Mouse (Mus musculus) ES-E14 (cell line): Measurements from ENCODE around the gene Colgalt2. TPM values are rescaled to one million over a fixed set of nuclear protein-coding genes. Genes with fewer than 3 reads are reported as not detected.

ENCODE experiments used
- DNase-seq: peaks from one replicate; pipeline ENCODE4 v3.0.0-alpha.2; 2013; ENCODE audit warnings: low read depth, low spot score
- H3K27ac ChIP-seq: 2 replicates; pipeline ENCODE4 v1.5.1; 2012; ENCODE audit warnings: low read depth, mild to moderate bottlenecking, low read length, moderate library complexity, mixed read lengths; ENCODE audit not compliant: poor library complexity, insufficient read depth, severe bottlenecking
- H3K36me3 ChIP-seq: 2 replicates; pipeline ENCODE4 v1.6.1; 2012; ENCODE audit warnings: mild to moderate bottlenecking, low read length, moderate library complexity, mixed read lengths; ENCODE audit not compliant: control insufficient read depth, poor library complexity, insufficient read depth, severe bottlenecking
- H3K4me1 ChIP-seq, 2 experiments: fragments of 150-350 bp in 1 of 2; sonication (generic) in 1 of 2; 2 replicates each; pipeline ENCODE4 v1.6.1; 2012; ENCODE audit warnings: low read length in 2 of 2, mild to moderate bottlenecking in 1 of 2, mixed read lengths in 1 of 2; ENCODE audit not compliant: control insufficient read depth in 2 of 2, insufficient read depth in 2 of 2, poor library complexity in 1 of 2
- H3K4me3 ChIP-seq, 2 experiments: fragments of 150-350 bp in 1 of 2; sonication (generic) in 1 of 2; 2 replicates each; pipeline ENCODE4 v1.5.1; 2012; ENCODE audit warnings: low read length in 2 of 2, low read depth in 1 of 2, mild to moderate bottlenecking in 1 of 2, mixed read lengths in 1 of 2; ENCODE audit not compliant: insufficient read depth in 1 of 2, poor library complexity in 1 of 2, severe bottlenecking in 1 of 2
- H3K9ac ChIP-seq: 2 replicates; pipeline ENCODE4 v1.6.1; 2012; ENCODE audit warnings: low read depth, mild to moderate bottlenecking, low read length, mixed read lengths; ENCODE audit not compliant: poor library complexity, insufficient read depth, severe bottlenecking
- H3K9me3 ChIP-seq: fragments of 150-350 bp; sonication (generic); 2 replicates; pipeline ENCODE4 v1.6.1; 2012; ENCODE audit warnings: low read depth, mild to moderate bottlenecking, low read length; ENCODE audit not compliant: control insufficient read depth, insufficient read depth
- CHD2 ChIP-seq: IDR thresholded peaks from 2 replicates; pipeline ENCODE4 v1.6.1; 2014; ENCODE audit warnings: mild to moderate bottlenecking, low read depth, low read length, inconsistent platforms
- HCFC1 ChIP-seq: IDR thresholded peaks from 2 replicates; pipeline ENCODE4 v1.6.1; 2012; ENCODE audit warnings: low read length, inconsistent platforms, borderline replicate concordance; ENCODE audit not compliant: insufficient read depth
- MAFK ChIP-seq: IDR thresholded peaks from 2 replicates; pipeline ENCODE4 v1.6.1; 2014; ENCODE audit warnings: mild to moderate bottlenecking, low read depth, low read length, inconsistent platforms; ENCODE audit not compliant: insufficient read depth
- ZC3H11A ChIP-seq: IDR thresholded peaks from 2 replicates; pipeline ENCODE4 v1.6.1; 2012; ENCODE audit warnings: low read depth, mild to moderate bottlenecking, inconsistent platforms, low read length, borderline replicate concordance
- ZNF384 ChIP-seq: IDR thresholded peaks from 2 replicates; pipeline ENCODE4 v1.6.1; 2012; ENCODE audit warnings: low read depth, low read length, inconsistent platforms
- in situ Hi-C, 2 experiments: fragments of 600-800 bp; cut with MboI; formaldehyde crosslinking; loops; one replicate each; pipeline ENCODE4 v1.15.1; 2025; ENCODE audit warnings: low sequenced_read_pairs in 2 of 2, inconsistent platforms in 1 of 2; ENCODE audit not compliant: unreplicated experiment in 2 of 2
- total RNA-seq: library from RNA; depleted of rRNA; stranded (reverse); fragments of 300-350 nt; gene quantifications from 2 replicates; pipeline ENCODE4 v1.2.3, GENCODE M21; 2012

The Colgalt2 gene
- total RNA-seq, 1 experiment = 0.13 TPM

DNA sequence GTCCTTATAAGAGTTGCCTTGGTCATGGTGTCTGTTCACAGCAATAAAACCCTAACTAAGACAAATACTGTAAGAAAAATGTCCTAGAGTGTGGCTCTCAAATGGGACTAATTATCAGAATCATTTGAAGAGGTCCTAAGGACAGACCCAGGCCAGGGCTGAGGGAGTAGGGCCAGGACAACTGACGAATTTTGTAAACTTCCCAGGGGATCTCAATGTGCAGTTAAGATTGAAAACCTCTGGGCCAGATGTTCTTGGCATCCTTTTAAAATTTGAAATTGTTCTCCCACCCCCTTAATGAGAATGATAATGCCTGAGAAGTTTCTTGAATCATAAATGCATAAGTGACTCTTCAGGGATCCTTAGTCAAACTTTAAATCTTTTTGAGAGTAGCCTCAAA is 14.3 kb downstream of the Colgalt2 start:
- no peak for TF ChIP-seq ZC3H11A
- no peak for TF ChIP-seq ZNF384
- TF ChIP-seq CHD2 = no peak
- TF ChIP-seq MAFK = no peak
- TF ChIP-seq HCFC1 = no peak
- Histone ChIP-seq H3K4me1 (peaks cover 0 to 1% of the 10 kb centered on the region in 2 experiments; a peak in 1 of 4 replicates), H3K9me3 (peaks cover 1% of the 10 kb centered on the region; the same call in 1 of the 2 replicates), H3K4me3 (no peak overlapping the region), H3K27ac (no peak overlapping the region), H3K36me3 (no peaks in the 10 kb centered on the region), H3K9ac (no peak overlapping the region)
- DNase-seq = no peak
- in situ Hi-C loops = no loop called here

DNA sequence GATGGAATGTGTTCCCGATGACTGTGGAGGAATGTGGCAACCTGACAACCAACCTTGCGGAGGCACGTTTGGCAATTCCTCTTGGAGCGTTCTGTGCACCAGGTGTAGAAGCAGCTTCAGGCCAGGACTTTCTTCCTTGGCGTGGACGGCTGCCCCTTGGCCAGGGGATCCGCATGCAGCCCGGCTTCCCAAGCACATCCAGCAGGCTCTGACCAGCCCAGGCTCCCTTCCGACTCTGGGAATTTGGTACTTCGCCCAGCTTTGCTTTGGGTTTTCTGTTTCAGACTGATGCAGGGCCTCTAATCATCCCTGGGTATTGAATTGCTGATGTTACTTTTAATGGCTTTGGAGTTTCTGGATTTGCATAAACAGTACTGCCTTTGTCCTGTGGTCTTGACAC is 14.8 kb downstream of the Colgalt2 start:
- H3K36me3 ChIP-seq = no peaks in the 10 kb centered on the region
- TF ChIP-seq ZC3H11A = no peak
- no peak for TF ChIP-seq HCFC1
- no peak for TF ChIP-seq ZNF384
- no peak for TF ChIP-seq CHD2
- TF ChIP-seq MAFK = no peak
- in situ Hi-C loops = no loop called here
- H3K4me3 ChIP-seq = no peak overlapping the region
- H3K9me3 ChIP-seq = peaks cover 1% of the 10 kb centered on the region; the same call in 1 of the 2 replicates
- peaks cover 0 to 1% of the 10 kb centered on the region in 2 experiments; a peak in 1 of 4 replicates for H3K4me1 ChIP-seq
- no peak overlapping the region for H3K9ac ChIP-seq
- no peak overlapping the region for H3K27ac ChIP-seq
- DNase-seq = peak; percentile 21

DNA sequence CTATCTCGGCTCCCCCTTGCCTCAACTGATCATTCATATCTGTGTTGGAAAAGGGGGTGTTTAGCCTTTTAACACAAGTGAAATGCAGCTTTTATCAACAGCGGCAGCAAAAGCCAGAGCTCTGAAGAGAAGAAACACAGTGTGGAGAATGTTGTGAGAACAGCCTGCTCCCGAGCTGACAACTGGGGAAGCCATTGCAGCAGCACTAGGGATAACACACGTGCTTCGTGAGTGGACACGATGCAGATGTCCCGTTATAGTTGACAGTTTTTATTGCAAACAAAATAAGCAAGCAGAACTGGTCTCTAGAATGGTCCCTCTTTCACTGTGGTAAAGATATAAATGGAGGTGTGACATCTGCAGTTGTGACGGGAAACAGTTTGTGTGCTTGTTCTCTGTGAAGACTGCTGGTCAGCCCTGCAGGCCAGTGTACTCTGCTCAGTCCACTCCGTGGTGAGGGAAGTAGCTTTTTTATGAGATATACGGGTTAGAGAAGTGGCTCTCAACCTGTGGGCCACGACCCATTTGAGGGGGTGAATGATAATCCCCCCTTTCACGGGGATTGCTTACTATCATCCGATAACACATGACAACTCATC is 16.8 kb downstream of the Colgalt2 start:
- in situ Hi-C loops = no loop called here
- Histone ChIP-seq H3K4me1 (peaks cover 0 to 1% of the 10 kb centered on the region in 2 experiments; a peak in 1 of 4 replicates), H3K4me3 (no peak overlapping the region), H3K9me3 (peaks cover 1% of the 10 kb centered on the region; the same call in 1 of the 2 replicates), H3K27ac (no peak overlapping the region), H3K9ac (no peak overlapping the region), H3K36me3 (no peaks in the 10 kb centered on the region)
- no peak for TF ChIP-seq CHD2
- no peak for TF ChIP-seq ZNF384
- no peak for TF ChIP-seq ZC3H11A
- no peak for TF ChIP-seq HCFC1
- TF ChIP-seq MAFK = no peak
- DNase-seq = no peak

DNA sequence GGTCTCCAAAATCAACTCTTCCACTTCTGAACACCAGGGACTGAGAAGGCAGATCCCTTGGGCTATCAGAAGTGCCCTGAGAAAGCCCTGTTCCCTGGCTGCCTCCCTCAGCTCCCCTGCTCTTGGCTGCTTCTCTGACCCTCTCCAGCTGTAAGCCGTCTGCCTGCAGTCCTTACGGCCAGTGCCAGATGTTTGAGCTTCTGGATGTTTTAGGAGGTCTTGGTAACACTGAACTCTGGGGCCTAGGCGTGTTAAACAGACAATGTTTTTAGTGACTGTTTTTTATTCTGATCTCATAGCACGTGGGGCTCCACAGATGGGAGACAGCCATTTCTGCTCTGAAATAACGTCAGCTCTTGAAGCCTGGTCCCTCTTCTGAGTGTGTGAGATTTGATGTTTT is 18.0 kb downstream of the Colgalt2 start:
- DNase-seq = no peak
- TF ChIP-seq ZNF384 (no peak), ZC3H11A (no peak), HCFC1 (no peak), CHD2 (no peak), MAFK (no peak)
- Histone ChIP-seq H3K9ac (no peak overlapping the region), H3K36me3 (no peaks in the 10 kb centered on the region), H3K9me3 (peaks cover 1% of the 10 kb centered on the region; the same call in 1 of the 2 replicates), H3K27ac (no peak overlapping the region), H3K4me1 (peaks cover 0 to 1% of the 10 kb centered on the region in 2 experiments; a peak in 1 of 4 replicates), H3K4me3 (no peak overlapping the region)
- in situ Hi-C loops = no loop called here
